Mouse (Mus musculus): ENCODE measurements around the gene Cep68. TPM values are rescaled to one million over a fixed set of nuclear protein-coding genes. Genes with fewer than 3 reads are reported as not detected.
"Not testable (repeated sequence)": the region's sequence is repeated elsewhere in the genome, so short reads cannot be mapped to it uniquely, and the experiment has no call there.

Gene Cep68
- polyA plus RNA-seq, 1 experiment from 2014 or later: 29.4 TPM

DNA sequence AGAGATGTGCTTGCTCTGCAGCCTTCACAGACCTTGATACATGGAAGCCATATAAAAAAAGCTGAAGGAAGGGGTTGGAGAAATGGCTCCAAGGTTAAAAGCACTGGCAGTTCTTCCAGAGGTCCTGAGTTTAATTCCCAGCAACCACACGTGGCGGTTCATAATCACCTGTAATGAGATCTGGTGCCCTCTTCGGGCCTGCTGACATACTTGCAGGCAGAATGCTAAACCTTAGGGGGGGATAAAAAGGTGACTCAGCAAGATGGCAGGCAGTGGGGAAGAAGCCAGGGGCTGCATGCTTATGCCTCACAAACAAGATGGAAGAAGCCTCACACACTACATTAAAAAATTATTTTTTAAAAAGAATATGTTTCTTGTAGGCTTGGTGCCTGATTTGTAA, 15.0 kb downstream of the Cep68 start:
- DNase-seq (ENCODE audit: low spot score, missing footprints): no peak
- WGBS: 65% methylated on average over 3 of the region's 3 CpGs
- peaks cover 9% of the 10 kb centered on the region for H3K4me1 ChIP-seq (ENCODE audit: control insufficient read depth, insufficient read depth, low read length)
- no peak overlapping the region for H3K4me3 ChIP-seq (ENCODE audit: low read depth, low read length)
- H3K36me3 ChIP-seq (ENCODE audit: control insufficient read depth, insufficient read depth, low read length): peaks cover 28% of the 10 kb centered on the region
- no peaks in the 10 kb centered on the region for H3K27me3 ChIP-seq (ENCODE audit: control insufficient read depth, insufficient read depth, low read length)
- no peak overlapping the region for H3K4me2 ChIP-seq
- no peak overlapping the region for H3K27ac ChIP-seq (ENCODE audit: low read depth, low read length)
- no peak for ATAC-seq (ENCODE audit: low FRiP score)
- H3K9ac ChIP-seq (ENCODE audit: low read length): no peak overlapping the region
- no peaks in the 10 kb centered on the region for H3K9me3 ChIP-seq (ENCODE audit: control insufficient read depth, low read length)

DNA sequence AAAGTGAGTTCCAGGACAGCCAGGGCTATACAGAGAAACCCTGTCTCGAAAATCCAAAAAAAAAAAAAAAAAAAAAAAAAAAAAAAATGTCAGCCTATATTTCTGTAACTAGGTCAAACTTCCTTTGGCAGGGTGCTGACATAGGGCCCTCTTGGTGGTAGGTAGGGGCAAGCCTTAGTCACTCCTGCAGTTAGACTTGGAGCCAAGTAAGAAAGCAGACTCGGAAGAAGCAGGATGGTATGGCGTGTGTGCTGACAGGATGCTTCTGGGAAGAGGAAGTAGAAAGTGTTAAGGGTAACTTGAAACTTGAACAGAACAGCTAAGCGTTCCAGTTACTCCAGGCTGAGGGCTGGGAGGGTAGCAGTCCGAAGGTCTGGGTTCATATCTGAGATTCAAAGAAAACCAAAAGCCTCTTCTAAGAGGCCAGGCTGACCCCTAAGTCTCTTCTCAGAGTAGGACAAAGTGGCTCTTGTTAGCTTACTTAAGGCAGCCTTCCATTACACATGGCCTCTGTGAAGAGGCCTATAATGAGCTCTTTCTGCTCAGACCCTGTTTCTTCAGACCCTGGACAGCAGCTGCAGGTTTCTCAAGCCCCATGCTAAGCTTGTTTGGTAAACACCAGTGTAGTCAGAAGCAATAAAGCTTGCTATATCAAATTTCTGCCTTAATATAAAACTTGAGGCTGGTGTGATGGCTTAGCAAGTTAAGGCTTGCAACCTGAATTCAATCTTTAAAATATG, 17.0 kb downstream of the Cep68 start:
- no peaks in the 10 kb centered on the region for H3K9me3 ChIP-seq (ENCODE audit: control insufficient read depth, low read length)
- WGBS: 87% methylated on average over 4 of the region's 5 CpGs
- H3K27ac ChIP-seq (ENCODE audit: low read depth, low read length): peak overlapping the region; percentile 40; the same call in 1 of the 2 replicates
- no peak for ATAC-seq (ENCODE audit: low FRiP score)
- peaks cover 28% of the 10 kb centered on the region for H3K36me3 ChIP-seq (ENCODE audit: control insufficient read depth, insufficient read depth, low read length)
- no peak overlapping the region for H3K4me2 ChIP-seq
- no peaks in the 10 kb centered on the region for H3K27me3 ChIP-seq (ENCODE audit: control insufficient read depth, insufficient read depth, low read length)
- H3K9ac ChIP-seq (ENCODE audit: low read length): no peak overlapping the region
- H3K4me3 ChIP-seq (ENCODE audit: low read depth, low read length): no peak overlapping the region
- DNase-seq (ENCODE audit: low spot score, missing footprints): no peak
- H3K4me1 ChIP-seq (ENCODE audit: control insufficient read depth, insufficient read depth, low read length): peaks cover 11% of the 10 kb centered on the region

DNA sequence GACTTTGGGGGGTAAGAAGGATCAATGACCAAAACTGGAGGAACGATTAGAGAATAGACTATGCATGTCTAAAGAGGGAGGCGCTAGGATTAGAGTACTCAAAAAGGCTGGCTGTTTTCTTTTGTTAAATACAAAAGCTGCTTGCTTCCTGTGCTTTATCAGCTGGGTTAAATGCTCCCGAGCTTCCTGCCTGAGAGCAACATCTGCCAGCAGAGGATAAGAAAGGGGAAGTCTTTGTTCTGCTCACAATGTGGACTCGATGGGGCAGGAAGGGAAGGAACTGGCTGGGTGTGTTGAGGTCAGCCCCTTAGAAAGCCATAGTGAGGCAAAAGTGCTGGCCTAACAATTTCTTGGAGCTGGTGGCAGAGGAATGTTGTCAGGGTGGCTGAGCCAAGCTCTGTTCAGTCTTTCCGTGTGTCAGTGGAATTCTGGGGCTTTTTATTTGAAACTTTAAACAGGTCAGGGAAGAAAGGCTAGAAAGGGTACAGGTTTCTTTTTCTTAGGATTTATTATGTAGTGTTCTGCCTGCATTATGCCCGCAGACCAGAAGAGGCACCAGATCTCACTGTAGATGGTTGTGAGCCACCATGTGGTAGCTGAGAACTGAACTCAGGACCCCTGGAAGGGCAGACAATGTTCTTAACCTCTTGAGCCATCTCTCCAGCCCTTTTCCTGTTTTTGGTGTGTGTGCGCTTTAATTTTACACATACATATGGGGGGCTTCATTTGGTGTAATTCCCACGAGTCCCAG, 17.9 kb downstream of the Cep68 start:
- Histone ChIP-seq H3K27me3 (ENCODE audit: control insufficient read depth, insufficient read depth, low read length) (no peaks in the 10 kb centered on the region), H3K9me3 (ENCODE audit: control insufficient read depth, low read length) (no peaks in the 10 kb centered on the region), H3K4me2 (no peak overlapping the region), H3K4me3 (ENCODE audit: low read depth, low read length) (no peak overlapping the region), H3K27ac (ENCODE audit: low read depth, low read length) (peak overlapping the region; percentile 40), H3K36me3 (ENCODE audit: control insufficient read depth, insufficient read depth, low read length) (peaks cover 24% of the 10 kb centered on the region), H3K9ac (ENCODE audit: low read length) (no peak overlapping the region), H3K4me1 (ENCODE audit: control insufficient read depth, insufficient read depth, low read length) (peaks cover 11% of the 10 kb centered on the region)
- DNase-seq (ENCODE audit: low spot score, missing footprints) (peak; percentile 91), ATAC-seq (ENCODE audit: low FRiP score) (peak; percentile 89)
- WGBS: 38% methylated on average over 8 of the region's 8 CpGs

GRCm38 (mm10) chr11:20230286-20230685, 18.9 kb downstream of the Cep68 start:
- no peaks in the 10 kb centered on the region for H3K9me3 ChIP-seq (ENCODE audit: control insufficient read depth, low read length)
- DNase-seq (ENCODE audit: low spot score, missing footprints) (no peak), ATAC-seq (ENCODE audit: low FRiP score) (no peak)
- no peak overlapping the region for H3K9ac ChIP-seq (ENCODE audit: low read length)
- no peak overlapping the region for H3K4me2 ChIP-seq
- peaks cover 11% of the 10 kb centered on the region for H3K4me1 ChIP-seq (ENCODE audit: control insufficient read depth, insufficient read depth, low read length)
- peaks cover 19% of the 10 kb centered on the region for H3K36me3 ChIP-seq (ENCODE audit: control insufficient read depth, insufficient read depth, low read length)
- 82% methylated on average over 1 of the region's 1 CpGs for WGBS
- no peak overlapping the region for H3K27ac ChIP-seq (ENCODE audit: low read depth, low read length)
- no peaks in the 10 kb centered on the region for H3K27me3 ChIP-seq (ENCODE audit: control insufficient read depth, insufficient read depth, low read length)
- no peak overlapping the region for H3K4me3 ChIP-seq (ENCODE audit: low read depth, low read length)

DNA sequence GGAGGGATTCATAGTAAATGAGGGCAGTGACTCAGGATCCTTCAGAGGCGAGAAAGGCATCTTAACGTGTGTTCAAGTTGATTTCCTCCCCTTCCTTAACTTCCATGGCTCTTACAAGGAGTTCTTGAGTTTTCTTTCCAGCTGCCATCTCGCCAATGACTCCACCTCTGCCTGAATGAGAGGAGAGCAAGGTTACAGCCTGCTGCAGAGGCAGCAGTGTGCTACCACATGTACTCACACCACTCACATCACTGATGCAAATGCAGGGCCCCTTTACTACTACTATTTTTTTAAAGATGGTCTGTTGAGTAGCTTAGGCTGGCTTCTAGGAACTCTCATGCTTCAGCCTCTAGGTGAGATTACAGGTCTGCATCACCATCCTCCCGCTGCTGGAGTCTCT, 19.9 kb downstream of the Cep68 start:
- DNase-seq (ENCODE audit: low spot score, missing footprints) (no peak), ATAC-seq (ENCODE audit: low FRiP score) (no peak)
- 87% methylated on average over 4 of the region's 4 CpGs for WGBS
- no peak overlapping the region for H3K4me2 ChIP-seq
- H3K27ac ChIP-seq (ENCODE audit: low read depth, low read length): no peak overlapping the region
- peaks cover 11% of the 10 kb centered on the region for H3K4me1 ChIP-seq (ENCODE audit: control insufficient read depth, insufficient read depth, low read length)
- no peak overlapping the region for H3K4me3 ChIP-seq (ENCODE audit: low read depth, low read length)
- no peaks in the 10 kb centered on the region for H3K27me3 ChIP-seq (ENCODE audit: control insufficient read depth, insufficient read depth, low read length)
- H3K9ac ChIP-seq (ENCODE audit: low read length): no peak overlapping the region
- H3K36me3 ChIP-seq (ENCODE audit: control insufficient read depth, insufficient read depth, low read length): peaks cover 15% of the 10 kb centered on the region
- H3K9me3 ChIP-seq (ENCODE audit: control insufficient read depth, low read length): no peaks in the 10 kb centered on the region

GRCm38 (mm10) chr11:20228666-20229065, 20.6 kb downstream of the Cep68 start:
- Histone ChIP-seq H3K9me3 (ENCODE audit: control insufficient read depth, low read length) (no peaks in the 10 kb centered on the region), H3K36me3 (ENCODE audit: control insufficient read depth, insufficient read depth, low read length) (peaks cover 18% of the 10 kb centered on the region), H3K27ac (ENCODE audit: low read depth, low read length) (no peak overlapping the region)

GRCm38 (mm10) chr11:20225938-20226337, 23.3 kb downstream of the Cep68 start:
- no peaks in the 10 kb centered on the region for H3K27me3 ChIP-seq (ENCODE audit: control insufficient read depth, insufficient read depth, low read length)
- ATAC-seq (ENCODE audit: low FRiP score): no peak
- peaks cover 4% of the 10 kb centered on the region; the same call in 1 of the 2 replicates for H3K4me1 ChIP-seq (ENCODE audit: control insufficient read depth, insufficient read depth, low read length)
- H3K9me3 ChIP-seq (ENCODE audit: control insufficient read depth, low read length): no peaks in the 10 kb centered on the region
- no peak overlapping the region for H3K27ac ChIP-seq (ENCODE audit: low read depth, low read length)
- no peak overlapping the region for H3K4me2 ChIP-seq
- H3K36me3 ChIP-seq (ENCODE audit: control insufficient read depth, insufficient read depth, low read length): peaks cover 23% of the 10 kb centered on the region
- no peak overlapping the region for H3K4me3 ChIP-seq (ENCODE audit: low read depth, low read length)
- no peak for DNase-seq (ENCODE audit: low spot score, missing footprints)
- H3K9ac ChIP-seq (ENCODE audit: low read length): no peak overlapping the region
- WGBS: 93% methylated on average over 4 of the region's 4 CpGs

More at GRCm38 (mm10) chr11:20228666-20229065, 20.6 kb downstream of the Cep68 start:
- Histone ChIP-seq H3K4me1 (ENCODE audit: control insufficient read depth, insufficient read depth, low read length) (peaks cover 11% of the 10 kb centered on the region), H3K9ac (ENCODE audit: low read length) (no peak overlapping the region), H3K4me2 (no peak overlapping the region), H3K4me3 (ENCODE audit: low read depth, low read length) (no peak overlapping the region), H3K27me3 (ENCODE audit: control insufficient read depth, insufficient read depth, low read length) (no peaks in the 10 kb centered on the region)
- 85% methylated on average over 5 of the region's 5 CpGs for WGBS
- ATAC-seq (ENCODE audit: low FRiP score) (no peak), DNase-seq (ENCODE audit: low spot score, missing footprints) (no peak)

- Histone ChIP-seq H3K9me3 (ENCODE audit: control insufficient read depth, low read length) (no peaks in the 10 kb centered on the region), H3K27me3 (ENCODE audit: control insufficient read depth, insufficient read depth, low read length) (no peaks in the 10 kb centered on the region), H3K9ac (ENCODE audit: low read length) (no peak overlapping the region), H3K4me2 (no peak overlapping the region), H3K36me3 (ENCODE audit: control insufficient read depth, insufficient read depth, low read length) (peaks cover 15% of the 10 kb centered on the region), H3K4me3 (ENCODE audit: low read depth, low read length) (no peak overlapping the region), H3K4me1 (ENCODE audit: control insufficient read depth, insufficient read depth, low read length) (0 out of 2 replicates have a peak, but pooled peaks cover 2% of the 10 kb centered on the region), H3K27ac (ENCODE audit: low read depth, low read length) (no peak overlapping the region)
- no peak for DNase-seq (ENCODE audit: low spot score, missing footprints)
- 89% methylated on average over 6 of the region's 6 CpGs for WGBS
- ATAC-seq (ENCODE audit: low FRiP score): no peak
These were observed 25.0 kb downstream of the Cep68 start for GRCm38 (mm10) chr11:20224196-20224595.

- H3K4me2 ChIP-seq; H3K4me3 ChIP-seq (ENCODE audit: low read depth, low read length); ATAC-seq (ENCODE audit: low FRiP score); H3K9me3 ChIP-seq (ENCODE audit: control insufficient read depth, low read length); DNase-seq (ENCODE audit: low spot score, missing footprints); H3K27ac ChIP-seq (ENCODE audit: low read depth, low read length); H3K4me1 ChIP-seq (ENCODE audit: control insufficient read depth, insufficient read depth, low read length); H3K9ac ChIP-seq (ENCODE audit: low read length); H3K27me3 ChIP-seq (ENCODE audit: control insufficient read depth, insufficient read depth, low read length): not testable (repeated sequence)
- H3K36me3 ChIP-seq (ENCODE audit: control insufficient read depth, insufficient read depth, low read length): peaks cover 11% of the 10 kb centered on the region
- 60% methylated on average over 1 of the region's 1 CpGs for WGBS
These were observed 27.6 kb downstream of the Cep68 start for GRCm38 (mm10) chr11:20221671-20222070.
